Mouse (Mus musculus) liver, adult 2 months (tissue): ENCODE measurements around the gene D1Pas1.

Experiments
- CTCF ChIP-seq: fragments of 200-500 bp; IDR thresholded peaks from 2 replicates; pipeline ENCODE4 v1.5.1; 2011; ENCODE audit warnings: low read depth, low read length, control low read depth
- POLR2A ChIP-seq: fragments of 200-500 bp; IDR thresholded peaks from 2 replicates; pipeline ENCODE4 v1.6.1; 2011; ENCODE audit warnings: low read length, control low read depth; ENCODE audit not compliant: insufficient read depth; ENCODE audit errors: extremely low read depth

- TF ChIP-seq CTCF (no peak), POLR2A (no peak)
These were observed 9.8 kb downstream of the D1Pas1 start for GRCm38 (mm10) chr1:186976937-186977540.
